In the genomic region with DNA sequence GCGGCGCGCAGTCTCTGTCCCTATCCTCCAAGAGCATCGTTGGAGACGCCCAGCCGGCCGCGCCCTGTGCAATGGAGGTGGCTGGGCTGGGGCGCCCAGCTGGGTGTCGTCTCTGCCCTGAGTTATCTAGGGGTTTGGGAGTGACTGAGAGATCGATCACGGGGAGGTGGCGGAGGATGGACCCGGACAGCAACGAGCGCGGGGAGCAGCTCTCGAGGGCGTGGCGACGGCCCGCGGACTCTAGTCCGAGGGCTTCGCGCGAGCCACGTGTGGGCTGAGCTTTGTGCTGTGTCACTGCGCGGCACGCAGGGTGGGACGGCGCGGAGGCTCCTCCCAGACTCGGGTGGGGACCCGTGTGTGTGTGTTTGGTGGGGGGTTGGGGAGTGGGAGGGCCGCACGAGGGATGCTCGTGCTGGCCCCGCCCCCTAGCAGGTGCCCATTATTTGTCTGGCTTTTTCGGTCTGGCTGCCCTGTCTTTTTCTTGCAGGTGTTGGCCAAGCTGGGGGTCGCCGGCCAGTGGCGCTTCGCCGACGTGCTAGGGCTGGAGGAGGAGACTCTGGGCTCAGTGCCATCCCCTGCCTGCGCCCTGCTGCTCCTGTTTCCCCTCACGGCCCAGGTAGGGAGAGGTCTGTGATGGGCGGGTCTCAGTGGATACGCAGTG, we compare ENCODE assay signal across 9 mouse cellular contexts. TPM values are rescaled to one million over a fixed set of nuclear protein-coding genes. Genes with fewer than 3 reads are reported as not detected.
DNase-seq lines count a peak whose midpoint lies in the region; ATAC-seq and TF ChIP-seq lines count a peak whose summit lies in the region.
"Had no signal": no experiment of that assay in that cellular context is flagged by ENCODE, and none has a peak within 500 bp of the region (broad histone marks: within the 10 kb centered on the region; RNA-seq: fewer than 3 reads in every experiment).

No protein-coding gene starts in this region.

- peaks cover 34% of the 10 kb centered on the region for H3K27me3 ChIP-seq in embryonic facial prominence, embryonic 15.5 days
- 0 out of 2 replicates have a peak, but pooled peaks cover 16% of the 10 kb centered on the region for H3K27me3 ChIP-seq in lung, postnatal 0 days (replicated peaks; ENCODE audit: insufficient read depth, low read length)

- no peak overlapping the region for H3K27ac ChIP-seq in embryonic facial prominence, embryonic 15.5 days (replicated peaks)
- no peak overlapping the region for H3K27ac ChIP-seq in lung, postnatal 0 days (ENCODE audit: low read length)

- peak overlapping the region; percentile 95 for H3K4me2 ChIP-seq in embryonic facial prominence, embryonic 15.5 days (replicated peaks)
- peak overlapping the region; percentile 64 for H3K4me2 ChIP-seq in lung, postnatal 0 days (replicated peaks; ENCODE audit: low read depth, low read length)

- ATAC-seq in embryonic facial prominence, embryonic 15.5 days (ENCODE audit: insufficient number of reproducible peaks, low FRiP score, low TSS enrichment, low read depth) = peak; percentile 84
- peak; percentile 88 for ATAC-seq in lung, postnatal 0 days
- ATAC-seq in monocyte, adult 5-6 weeks (replicated peaks; ENCODE audit: insufficient number of reproducible peaks, low FRiP score, low TSS enrichment, poor library complexity, severe bottlenecking) = no peak

- H3K4me1 ChIP-seq in embryonic facial prominence, embryonic 15.5 days = peaks cover 21% of the 10 kb centered on the region
- H3K4me1 ChIP-seq in lung, postnatal 0 days (ENCODE audit: insufficient read depth, low read depth, low read length) = peaks cover 9% of the 10 kb centered on the region

- no peaks in the 10 kb centered on the region for H3K36me3 ChIP-seq in embryonic facial prominence, embryonic 15.5 days
- H3K36me3 ChIP-seq in lung, postnatal 0 days (ENCODE audit: insufficient read depth, low read length) = no peaks in the 10 kb centered on the region

- H3K4me3 ChIP-seq in embryonic facial prominence, embryonic 15.5 days (replicated peaks) = peak overlapping the region; percentile 48
- peak overlapping the region; percentile 34 for H3K4me3 ChIP-seq in lung, postnatal 0 days (ENCODE audit: low read depth, low read length)
- H3K4me3 ChIP-seq: erythroblast, embryonic 14.5 days had no signal

- no peak for TF ChIP-seq EP300 in lung, postnatal 0 days (IDR thresholded peaks at IDR 0.05)

- DNase-seq in ES-CJ7 (ENCODE audit: low read depth, low spot score) = peak; percentile 88
- peak; percentile 56 for DNase-seq in adrenal gland, postnatal 25 days
- DNase-seq in heart, postnatal 14 days = peak; percentile 27 to 28
- peak; percentile 73 to 81 for DNase-seq in layer of hippocampus, postnatal 10 days (ENCODE audit: low spot score in 2 of 2)
- peak; percentile 48 for DNase-seq in lung, postnatal 0 days (ENCODE audit: low spot score)
- peak; percentile 77 for DNase-seq in right cerebral cortex, postnatal 14 days

- intact Hi-C loops in heart, postnatal 14 days (cut with DNase I) = loop anchor here (5.0 kb wide), 1 partner anchor 54 kb away; no protein-coding TSS in a partner anchor

- WGBS in embryonic facial prominence, embryonic 15.5 days = under 1% methylated on average over 51 of the region's 51 CpGs
- WGBS in lung, postnatal 0 days = under 1% methylated on average over 49 of the region's 51 CpGs

- no peaks in the 10 kb centered on the region for H3K9me3 ChIP-seq in embryonic facial prominence, embryonic 15.5 days (replicated peaks)
- no peaks in the 10 kb centered on the region for H3K9me3 ChIP-seq in lung, postnatal 0 days (ENCODE audit: low read length)

- TF ChIP-seq CTCF in lung, postnatal 0 days (IDR thresholded peaks at IDR 0.05) = no peak

- peak overlapping the region; percentile 19 for H3K9ac ChIP-seq in embryonic facial prominence, embryonic 15.5 days
- H3K9ac ChIP-seq in lung, postnatal 0 days (replicated peaks; ENCODE audit: low read depth) = no peak overlapping the region

RNA-seq across cellular contexts. Expression of a gene that starts 0.7 kb away (rescaled TPM):
- 56.6 and 75.0 TPM in 2 replicates for total RNA-seq in adrenal gland, postnatal 25 days (2021)
- 49.6 and 64.0 TPM in 2 replicates for polyA plus RNA-seq in embryonic facial prominence, embryonic 15.5 days (2015; fragmentation: Nextera tagmentation; extraction: Ambion mirVana)
- 10 to 100 TPM; 13.8 to 14.1 TPM for total RNA-seq in heart, postnatal 14 days (2021)
- 1,000 to 10,000 TPM; 1,255 to 1,344 TPM for total RNA-seq in layer of hippocampus, postnatal 10 days (2021)
- polyA plus RNA-seq in lung, postnatal 0 days (2015; fragmentation: Nextera tagmentation; extraction: Ambion mirVana) = 18.3 and 18.8 TPM in 2 replicates
- total RNA-seq in monocyte, adult 5-6 weeks (2017) = not detected in 3 replicates
- polyA plus RNA-seq: erythroblast, embryonic 14.5 days had no signal

RNA-seq across cellular contexts. Expression of a gene that starts 58.0 kb away (rescaled TPM):
- total RNA-seq in adrenal gland, postnatal 25 days (2021) = 80.6 and 88.3 TPM in 2 replicates
- polyA plus RNA-seq in embryonic facial prominence, embryonic 15.5 days (2015; fragmentation: Nextera tagmentation; extraction: Ambion mirVana) = 43.6 and 54.7 TPM in 2 replicates
- total RNA-seq in heart, postnatal 14 days (2021) = 10 to 100 TPM; 48.0 to 55.1 TPM
- total RNA-seq in layer of hippocampus, postnatal 10 days (2021) = 10 to 100 TPM; 65.5 to 66.8 TPM
- 48.9 and 50.4 TPM in 2 replicates for polyA plus RNA-seq in lung, postnatal 0 days (2015; fragmentation: Nextera tagmentation; extraction: Ambion mirVana)
- total RNA-seq in monocyte, adult 5-6 weeks (2017) = 0.29 TPM in 1 of 3 replicates, not detected in the others

Comparison
In these comparisons a context has a peak if more than half of its experiments do, and no peak if none do; other contexts are left out.
1. DNase-seq: peak in every context shown above with its lines; median percentile 88 in ES-CJ7; 77 in layer of hippocampus, postnatal 10 days; 77 in right cerebral cortex, postnatal 14 days; 56 in adrenal gland, postnatal 25 days; 48 in lung, postnatal 0 days; 28 in heart, postnatal 14 days.
2. RNA of a gene that starts 0.7 kb away (total RNA-seq): 1,255 to 1,344 TPM in layer of hippocampus, postnatal 10 days; 56.6 to 75.0 TPM in adrenal gland, postnatal 25 days, 13.8 to 14.1 TPM in heart, postnatal 14 days and not detected in monocyte, adult 5-6 weeks; every median in the first group is over 10 times any median in the second.
3. RNA of a gene that starts 58.0 kb away (total RNA-seq): 80.6 to 88.3 TPM in adrenal gland, postnatal 25 days, 65.5 to 66.8 TPM in layer of hippocampus, postnatal 10 days and 48.0 to 55.1 TPM in heart, postnatal 14 days; 0.29 TPM in monocyte, adult 5-6 weeks; every median in the first group is over 10 times any median in the second.